Mouse (Mus musculus) adrenal gland, postnatal 4 days (tissue): ENCODE measurements at regions not wholly inside any gene's neighbourhood (a gene's known extent, or its start where the extent isn't known, plus 50 kb on each side); places are given as distances from the start of the nearest gene placed in this dataset.
A peak's percentile ranks its signal among the peaks of the same experiment; 100 is the strongest.
"Not testable (repeated sequence)": the region's sequence is repeated elsewhere in the genome, so short reads cannot be mapped to it uniquely, and the experiment has no call there.

Source experiments
- DNase-seq, 2 experiments: peaks; one replicate each; pipeline ENCODE4 v3.0.0; 2021 to 2022; ENCODE audit warnings: low spot score in 2 of 2, mixed read lengths in 2 of 2

DNA sequence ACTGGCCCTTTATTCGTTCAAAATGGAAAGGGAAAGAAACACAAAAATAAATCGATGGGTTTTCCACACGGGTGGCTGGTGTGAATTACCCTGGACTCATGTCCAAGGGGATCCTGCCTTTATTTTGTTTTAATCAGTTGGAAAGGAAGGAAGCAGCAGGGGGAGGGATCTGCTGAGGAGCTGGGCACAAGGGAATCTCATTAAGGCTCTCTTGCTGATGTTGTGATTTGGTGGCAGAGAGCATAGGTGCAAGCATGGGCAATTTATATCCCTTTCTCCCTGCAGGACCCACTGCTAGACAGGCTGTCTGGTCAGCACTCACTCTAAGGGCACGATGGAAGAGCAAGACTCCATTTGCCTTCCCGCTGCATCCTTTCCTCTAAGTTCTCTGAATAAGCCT lies 469.2 kb downstream of the Epha7 start:
- DNase-seq = no peak

DNA sequence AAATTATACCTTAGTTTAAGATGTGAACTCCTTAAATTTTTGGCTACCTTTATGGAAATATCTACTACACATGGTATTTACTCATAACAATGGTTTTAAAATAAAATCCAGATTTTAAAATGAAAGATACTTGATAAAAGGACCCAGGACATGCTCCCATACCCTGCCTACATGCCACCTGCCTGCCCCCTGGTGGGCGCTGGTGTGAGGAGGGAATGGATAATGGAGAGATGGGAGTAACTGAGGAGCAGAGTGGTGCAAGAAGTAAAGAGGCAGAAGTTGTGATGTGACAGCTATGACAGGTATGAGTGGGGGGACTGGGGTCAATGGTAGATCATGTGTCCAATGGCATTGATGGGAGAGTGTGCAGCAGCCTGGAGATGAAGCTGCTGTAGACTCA lies 488.4 kb downstream of the Epha7 start:
- DNase-seq = peak; percentile 5 to 11

GRCm38 (mm10) chr4:29303951-29304350 lies 491.0 kb downstream of the Epha7 start:
- no peak for DNase-seq

DNA sequence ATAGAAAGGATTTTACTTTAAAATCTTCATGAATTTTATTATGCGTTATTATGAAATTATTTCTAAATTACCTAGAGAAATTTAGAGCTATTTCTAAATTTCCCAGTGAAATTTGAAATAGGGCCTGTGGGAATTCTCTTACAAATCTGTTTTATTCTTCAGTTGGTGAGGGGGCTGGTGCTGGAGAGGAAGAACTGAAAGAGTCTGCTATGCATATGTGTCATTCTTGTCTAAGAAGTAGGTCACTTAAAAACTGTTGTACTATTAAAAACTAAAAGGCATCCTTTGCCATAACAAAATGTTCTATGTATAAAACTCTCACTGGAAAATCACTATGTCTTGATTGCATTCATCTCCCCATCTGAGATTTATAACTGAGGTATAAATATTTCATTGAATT lies 494.3 kb downstream of the Epha7 start:
- DNase-seq = no peak

GRCm38 (mm10) chr4:29323921-29324320 lies 511.0 kb downstream of the Epha7 start:
- no peak for DNase-seq

DNA sequence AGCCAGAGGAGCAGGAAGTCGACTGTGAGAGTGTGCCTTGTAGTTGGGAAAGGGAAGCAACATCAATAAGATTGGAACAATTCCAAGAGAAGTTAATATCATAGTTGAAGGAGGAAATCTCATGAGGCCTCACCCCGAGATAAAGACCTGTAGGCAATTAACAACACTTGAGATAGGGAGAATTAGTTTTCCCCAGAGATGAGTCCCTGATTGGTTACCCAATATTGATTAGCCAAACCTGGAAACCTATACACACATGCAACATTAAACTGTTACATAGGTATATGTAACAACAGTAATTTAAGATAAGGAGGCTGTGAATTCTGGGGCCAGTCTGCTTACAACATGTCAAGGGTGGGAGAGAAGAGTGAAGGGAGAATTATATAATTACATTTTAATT lies 516.2 kb downstream of the Epha7 start:
- DNase-seq = no peak

- no peak for DNase-seq
Observed at GRCm38 (mm10) chr4:29331747-29332146, 518.8 kb downstream of the Epha7 start.

DNA sequence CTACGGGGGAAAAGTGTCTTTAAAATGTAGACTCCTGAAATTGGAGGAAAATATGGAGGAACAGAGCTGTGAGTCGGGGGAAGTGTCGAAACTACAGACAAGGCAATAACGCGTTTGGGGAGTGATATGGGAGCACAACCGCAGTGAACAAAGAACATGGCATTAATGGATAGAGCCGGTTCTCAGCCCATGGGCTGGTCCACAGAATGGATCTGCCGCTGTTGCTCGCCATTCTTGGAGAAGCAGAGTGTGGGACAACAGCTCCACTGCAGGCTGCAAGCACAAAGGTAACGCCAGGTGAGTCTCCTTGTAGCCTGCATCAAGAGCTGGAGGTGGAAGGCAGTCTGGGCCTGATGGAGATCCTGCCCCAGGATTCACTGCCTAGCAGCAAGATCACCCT lies 524.3 kb downstream of the Epha7 start:
- no peak for DNase-seq

GRCm38 (mm10) chr4:29362191-29362590 lies 549.3 kb downstream of the Epha7 start:
- DNase-seq = no peak

DNA sequence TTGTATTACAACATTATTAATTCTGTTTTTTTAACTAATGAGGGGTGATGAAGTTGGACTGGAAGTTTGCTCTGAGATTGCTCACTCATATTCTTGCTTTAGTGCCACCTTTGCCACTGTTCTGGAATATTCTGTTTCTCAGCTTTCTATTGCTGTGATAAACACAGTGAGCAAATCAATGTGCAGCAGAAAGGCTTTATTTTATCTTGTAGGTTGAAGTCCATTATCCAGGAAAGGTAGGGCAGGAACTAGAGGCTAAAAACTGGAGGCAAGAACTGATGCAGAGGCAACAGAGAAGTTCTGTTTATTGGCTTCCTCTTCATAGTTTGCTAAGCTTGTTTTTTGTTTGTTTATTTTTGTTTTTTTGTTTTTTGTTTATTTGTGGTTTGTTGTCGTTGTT lies 576.4 kb downstream of the Epha7 start:
- no peak for DNase-seq

GRCm38 (mm10) chr4:29390333-29390732 lies 577.4 kb downstream of the Epha7 start:
- DNase-seq = no peak

DNA sequence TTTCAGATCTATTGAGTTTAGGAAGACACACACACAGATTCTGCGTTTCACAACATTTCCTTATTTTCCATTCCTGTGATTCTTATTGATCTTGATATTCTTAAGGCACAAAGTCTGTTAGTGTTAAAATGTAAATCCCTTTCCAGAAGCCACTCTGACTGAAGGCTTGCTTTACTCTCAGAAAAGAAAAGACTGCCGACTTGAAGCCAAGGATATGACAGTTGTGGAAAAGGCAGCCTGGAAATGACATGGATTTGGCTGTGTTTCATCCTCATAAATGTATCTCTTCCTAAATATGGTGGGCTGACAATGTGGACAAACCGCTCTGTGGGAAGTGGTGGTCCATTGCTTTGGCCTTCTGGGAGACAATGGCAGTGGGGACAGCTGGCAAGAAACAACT lies 589.2 kb downstream of the Epha7 start:
- no peak for DNase-seq

GRCm38 (mm10) chr4:29414616-29415015 lies 601.7 kb downstream of the Epha7 start:
- no peak for DNase-seq

GRCm38 (mm10) chr4:29420198-29420792 lies 607.4 kb downstream of the Epha7 start:
- no peak for DNase-seq

DNA sequence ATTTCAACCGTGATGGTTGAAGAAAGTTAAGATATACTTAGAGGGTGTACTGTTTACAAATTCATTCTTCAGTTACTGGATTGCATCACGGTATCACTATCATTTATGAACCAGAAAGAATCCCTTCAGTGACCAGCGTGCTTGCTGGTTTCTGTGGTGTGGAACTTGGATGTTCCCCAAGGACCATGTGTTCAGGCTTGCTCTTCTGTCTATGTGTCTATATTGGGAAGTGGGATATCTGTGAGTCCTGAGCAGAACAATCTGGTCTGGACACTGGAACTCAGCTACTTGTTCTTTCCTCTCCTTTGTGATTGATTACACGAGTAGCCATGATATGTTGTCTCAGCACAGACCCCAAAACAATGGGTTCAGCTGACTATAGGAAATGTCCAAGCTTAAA lies 618.6 kb downstream of the Epha7 start:
- DNase-seq = not testable (repeated sequence)

GRCm38 (mm10) chr4:29463329-29463728 lies 650.4 kb downstream of the Epha7 start:
- DNase-seq = no peak

GRCm38 (mm10) chr4:29466315-29466714 lies 653.4 kb downstream of the Epha7 start:
- no peak for DNase-seq

DNA sequence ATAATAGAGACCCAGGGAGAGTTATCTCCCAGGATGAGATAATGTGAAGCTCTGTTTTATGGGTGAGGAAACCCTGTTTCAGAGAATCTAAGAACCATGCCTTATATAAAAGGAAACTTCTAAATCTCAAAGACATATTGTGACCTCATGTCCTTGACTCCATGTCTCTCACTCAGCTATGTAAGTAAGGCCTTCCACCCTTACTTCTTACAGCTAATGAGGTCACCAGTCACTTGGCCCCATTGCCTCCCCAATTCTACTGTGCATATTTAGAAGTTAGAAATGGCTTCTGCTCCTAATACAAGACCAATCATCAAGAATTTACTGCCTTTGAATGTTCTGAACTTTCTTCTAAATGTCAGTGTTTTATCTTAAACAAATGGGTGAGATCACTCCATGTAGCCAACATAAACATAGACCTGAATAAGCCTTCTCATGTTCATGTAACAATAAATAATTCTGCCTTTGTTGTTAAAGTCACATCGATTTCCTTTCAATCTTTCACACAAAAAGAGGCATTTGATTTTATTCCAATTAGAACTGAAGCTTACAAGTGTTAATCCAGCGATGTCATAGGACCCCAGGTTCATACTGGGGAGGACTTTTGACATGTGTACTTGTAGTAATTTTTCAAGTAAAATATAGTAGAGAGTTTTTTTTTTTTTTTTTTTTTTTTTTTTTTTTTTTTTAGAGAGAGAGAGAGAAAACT lies 667.6 kb downstream of the Epha7 start:
- DNase-seq = no peak

DNA sequence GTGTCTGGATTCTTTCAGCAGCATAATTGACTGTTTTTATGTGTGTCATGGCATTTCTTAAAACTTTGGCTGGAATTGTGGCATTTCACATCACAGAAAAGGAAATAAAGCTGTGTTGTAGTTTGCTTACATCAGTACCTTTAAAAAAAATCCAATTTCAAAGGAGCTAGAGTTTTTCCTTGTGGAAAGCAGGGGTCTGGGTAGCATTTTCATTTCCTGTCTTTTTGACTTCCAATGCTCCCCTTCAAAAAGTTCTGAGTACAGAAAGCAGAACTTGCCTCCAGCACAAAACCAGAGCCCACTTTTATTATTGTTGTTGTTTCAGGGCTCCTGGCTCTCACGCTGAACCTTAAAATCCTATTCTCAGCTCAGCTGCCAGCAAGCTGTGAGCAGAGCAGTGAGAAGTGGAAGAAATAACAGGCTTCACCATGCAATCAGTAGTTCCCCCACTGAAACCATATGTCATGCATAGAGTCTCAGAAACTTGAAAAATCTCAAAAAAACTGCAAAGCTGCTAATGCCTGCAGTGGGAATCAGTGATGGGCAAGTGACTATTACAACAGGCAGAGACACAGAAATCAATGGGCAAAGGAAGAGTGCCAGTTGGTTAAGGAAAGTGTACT lies 668.3 kb downstream of the Epha7 start:
- DNase-seq = no peak

DNA sequence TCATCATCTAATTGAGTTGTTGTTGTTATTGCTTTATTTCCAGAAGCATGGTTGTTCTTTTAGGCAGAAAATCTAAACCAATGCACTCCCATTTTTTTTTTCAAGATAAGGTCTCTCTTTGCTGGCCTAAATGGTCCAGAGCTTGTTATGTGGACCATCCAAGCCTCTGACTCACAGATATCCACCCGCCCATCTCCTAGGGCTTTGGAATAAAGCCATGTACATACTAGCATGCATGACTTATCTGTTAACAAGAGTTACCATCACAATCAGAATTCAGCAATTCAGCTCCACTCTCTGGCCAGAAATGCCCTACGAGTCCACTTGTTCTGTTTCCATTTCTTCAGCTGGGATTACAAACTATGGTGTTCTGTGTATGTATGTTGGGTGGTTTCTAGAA lies 669.5 kb downstream of the Epha7 start:
- DNase-seq = no peak

DNA sequence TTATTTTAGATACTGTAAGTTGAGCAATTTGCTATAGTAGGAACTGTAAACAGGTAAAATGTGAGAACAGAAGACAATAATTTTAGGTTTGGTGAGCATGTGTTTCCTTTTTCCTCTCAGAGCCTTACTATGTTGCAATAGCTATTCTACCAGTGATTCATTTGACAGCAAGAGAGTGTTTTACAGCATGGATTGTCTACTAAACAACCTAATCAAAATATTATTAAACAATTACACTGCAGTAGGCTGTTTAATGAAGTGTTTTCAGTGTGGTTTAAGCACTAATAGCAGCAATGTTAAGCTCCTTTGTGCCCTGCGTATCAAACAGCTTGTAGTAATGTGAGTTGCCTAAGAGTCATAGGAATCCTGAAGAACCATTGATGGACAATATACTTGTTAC lies 687.9 kb downstream of the Epha7 start:
- no peak for DNase-seq

- no peak for DNase-seq
Observed at GRCm38 (mm10) chr4:29525051-29525450, 712.1 kb downstream of the Epha7 start.
